11 mouse cellular contexts compared by ENCODE assay signal in the genomic region with DNA sequence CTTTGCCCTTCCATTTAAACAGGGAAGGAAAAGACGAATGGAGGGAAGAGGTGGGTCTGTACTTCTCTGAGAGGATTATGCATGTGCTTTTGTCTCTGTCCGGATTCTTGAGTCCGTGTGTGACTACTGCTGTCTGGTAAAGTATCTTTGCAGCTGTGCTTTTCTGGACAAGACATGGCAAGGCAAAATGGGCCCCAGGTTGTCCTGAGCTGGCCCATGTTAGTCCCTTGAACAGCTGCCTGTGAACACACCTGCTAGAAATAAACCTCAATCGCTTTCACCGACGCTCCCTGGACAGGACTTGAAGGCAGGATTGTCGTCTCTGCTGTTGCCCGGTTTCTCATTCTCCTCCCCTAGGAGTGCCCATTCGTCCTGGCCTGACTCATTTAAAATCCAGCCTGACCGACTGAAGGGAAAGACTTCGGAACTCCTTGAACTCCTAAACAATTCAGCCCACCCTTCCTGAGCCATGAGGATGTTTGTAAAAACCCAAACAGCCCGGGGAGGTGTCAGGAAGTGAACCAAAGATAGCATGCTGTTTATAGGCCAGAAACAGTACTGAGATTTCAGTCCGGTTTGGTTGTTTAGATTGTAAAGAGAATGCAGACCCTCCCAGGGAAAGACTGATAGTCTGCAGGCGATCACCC.
DNase-seq lines count a peak whose midpoint lies in the region; ATAC-seq lines count a peak whose summit lies in the region.
"Had no signal": no experiment of that assay in that cellular context is flagged by ENCODE, and none has a peak within 500 bp of the region (broad histone marks: within the 10 kb centered on the region; RNA-seq: fewer than 3 reads in every experiment).

No protein-coding gene starts in this region.

- peak overlapping the region; percentile 48; the same call in 1 of the 2 replicates for H3K27ac ChIP-seq in forebrain, embryonic 10.5 days
- no peak overlapping the region for H3K27ac ChIP-seq in forebrain, embryonic 16.5 days (ENCODE audit: low read length)
- H3K27ac ChIP-seq in heart, embryonic 13.5 days (replicated peaks), result peak overlapping the region; percentile 29; the same call in 1 of the 2 replicates
- no peak overlapping the region for H3K27ac ChIP-seq in hindbrain, embryonic 12.5 days

- peaks cover 13% of the 10 kb centered on the region for H3K4me1 ChIP-seq in forebrain, embryonic 10.5 days
- no peaks in the 10 kb centered on the region for H3K4me1 ChIP-seq in forebrain, embryonic 16.5 days (replicated peaks; ENCODE audit: control insufficient read depth, insufficient read depth, low read length)
- H3K4me1 ChIP-seq in heart, embryonic 13.5 days, result peaks cover 50% of the 10 kb centered on the region
- 0 out of 2 replicates have a peak, but pooled peaks cover 3% of the 10 kb centered on the region for H3K4me1 ChIP-seq in hindbrain, embryonic 12.5 days

- ATAC-seq in forebrain, embryonic 16.5 days, result no peak
- no peak for ATAC-seq in heart, embryonic 13.5 days (ENCODE audit: extremely low read depth, insufficient number of reproducible peaks, low FRiP score, low TSS enrichment)
- no peak for ATAC-seq in hindbrain, embryonic 12.5 days (ENCODE audit: low FRiP score)
- ATAC-seq: intestine, embryonic 16.5 days had no signal

- H3K9me3 ChIP-seq in forebrain, embryonic 10.5 days, result peaks cover 5% of the 10 kb centered on the region; the same call in 1 of the 2 replicates
- H3K9me3 ChIP-seq in forebrain, embryonic 16.5 days (ENCODE audit: control insufficient read depth, low read length), result no peaks in the 10 kb centered on the region
- 0 out of 2 replicates have a peak, but pooled peaks cover 1% of the 10 kb centered on the region for H3K9me3 ChIP-seq in heart, embryonic 13.5 days
- no peaks in the 10 kb centered on the region; the same call in 1 of the 2 replicates for H3K9me3 ChIP-seq in hindbrain, embryonic 12.5 days (replicated peaks)

- H3K4me3 ChIP-seq in forebrain, embryonic 10.5 days, result no peak overlapping the region
- H3K4me3 ChIP-seq in forebrain, embryonic 16.5 days (replicated peaks; ENCODE audit: low read length), result no peak overlapping the region
- H3K4me3 ChIP-seq in heart, embryonic 13.5 days, result no peak overlapping the region
- no peak overlapping the region for H3K4me3 ChIP-seq in hindbrain, embryonic 12.5 days

- no peak for DNase-seq in forebrain, embryonic 10.5 days (ENCODE audit: extremely low spot score, low spot score)
- peak; percentile 52 for DNase-seq in R1 (ENCODE audit: low read depth, low spot score)
- DNase-seq in lung, adult 18-20 months, result peak; percentile 75 to 82
- no peak for DNase-seq in c-Kit-positive CD71-positive TER-119-positive erythroid progenitor cells, embryonic 14.5 days (ENCODE audit: low spot score)
- DNase-seq in urinary bladder, postnatal 25 days (ENCODE audit: low spot score), result no peak
- DNase-seq: cerebellum, adult 18-20 months; midbrain, embryonic 14.5 days had no signal

- no peaks in the 10 kb centered on the region for H3K36me3 ChIP-seq in forebrain, embryonic 10.5 days (replicated peaks)
- no peaks in the 10 kb centered on the region for H3K36me3 ChIP-seq in forebrain, embryonic 16.5 days (ENCODE audit: control insufficient read depth, insufficient read depth)
- no peaks in the 10 kb centered on the region for H3K36me3 ChIP-seq in heart, embryonic 13.5 days
- H3K36me3 ChIP-seq in hindbrain, embryonic 12.5 days, result no peaks in the 10 kb centered on the region

- H3K27me3 ChIP-seq in forebrain, embryonic 10.5 days (ENCODE audit: poor library complexity, severe bottlenecking), result no peaks in the 10 kb centered on the region
- H3K27me3 ChIP-seq in forebrain, embryonic 16.5 days (replicated peaks; ENCODE audit: control insufficient read depth, insufficient read depth, low read length), result no peaks in the 10 kb centered on the region
- no peaks in the 10 kb centered on the region for H3K27me3 ChIP-seq in heart, embryonic 13.5 days (replicated peaks)
- no peaks in the 10 kb centered on the region for H3K27me3 ChIP-seq in hindbrain, embryonic 12.5 days

- no peak overlapping the region for H3K9ac ChIP-seq in forebrain, embryonic 16.5 days (replicated peaks; ENCODE audit: low read depth, low read length)
- H3K9ac ChIP-seq in heart, embryonic 13.5 days, result 0 out of 2 replicates have a peak overlapping the region, but pooled peaks have one; percentile 21
- no peak overlapping the region for H3K9ac ChIP-seq in hindbrain, embryonic 12.5 days

- WGBS in forebrain, embryonic 10.5 days, result 50% methylated on average over 14 of the region's 14 CpGs
- WGBS in forebrain, embryonic 16.5 days, result 45% methylated on average over 14 of the region's 14 CpGs
- 42% methylated on average over 14 of the region's 14 CpGs for WGBS in heart, embryonic 13.5 days
- WGBS in hindbrain, embryonic 12.5 days, result 51% methylated on average over 14 of the region's 14 CpGs

- H3K4me2 ChIP-seq in forebrain, embryonic 16.5 days (ENCODE audit: low read length), result no peak overlapping the region
- no peak overlapping the region for H3K4me2 ChIP-seq in heart, embryonic 13.5 days
- H3K4me2 ChIP-seq in hindbrain, embryonic 12.5 days (replicated peaks), result no peak overlapping the region

Comparison
In these comparisons a context has a peak if more than half of its experiments do, and no peak if none do; other contexts are left out.
1. H3K27ac ChIP-seq: peak in forebrain, embryonic 10.5 days (single experiment) and heart, embryonic 13.5 days (single experiment); none in forebrain, embryonic 16.5 days (single experiment) and hindbrain, embryonic 12.5 days (single experiment).
2. DNase-seq: peak in R1 (single experiment) and lung, adult 18-20 months (2 of 2); none in forebrain, embryonic 10.5 days (single experiment), c-Kit-positive CD71-positive TER-119-positive erythroid progenitor cells, embryonic 14.5 days (single experiment) and urinary bladder, postnatal 25 days (single experiment).